Mouse (Mus musculus): Measurements from ENCODE around the gene Asf1a. TPM values are rescaled to one million over a fixed set of nuclear protein-coding genes. Genes with fewer than 3 reads are reported as not detected.

Gene Asf1a
- polyA plus RNA-seq (2012; fragmentation: generic; extraction: Trizol) = 10 to 100 TPM in 1 of 2 experiments, 1 to 10 TPM in 1; 3.4 to 16.1 TPM

DNA sequence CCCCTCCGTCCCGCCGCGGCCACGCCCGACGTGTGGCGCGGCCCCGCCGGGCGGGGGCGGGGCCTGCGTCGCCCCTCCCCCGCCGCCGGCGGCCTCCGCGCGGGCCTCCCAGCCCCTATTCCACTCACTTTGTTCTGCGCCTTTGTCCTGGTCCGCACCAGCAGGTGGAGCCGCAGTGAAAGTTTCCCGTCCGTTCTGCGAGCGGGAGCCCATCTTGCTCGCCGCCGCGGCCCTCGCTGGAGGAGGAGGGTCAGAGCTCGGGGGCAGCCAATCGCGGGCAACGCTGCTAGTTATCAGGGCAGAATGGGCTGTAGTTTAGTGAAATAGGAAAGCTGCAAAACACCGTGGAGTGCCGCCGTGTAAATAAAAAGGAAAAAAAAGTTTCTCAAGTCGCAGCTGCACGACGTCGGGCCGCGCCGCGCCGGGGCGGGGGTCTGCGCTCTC lies at the start of gene Asf1a:
Gene Asf1a (plus strand): TSS at position 81 of the 444 bp plus-strand sequence.

DNA sequence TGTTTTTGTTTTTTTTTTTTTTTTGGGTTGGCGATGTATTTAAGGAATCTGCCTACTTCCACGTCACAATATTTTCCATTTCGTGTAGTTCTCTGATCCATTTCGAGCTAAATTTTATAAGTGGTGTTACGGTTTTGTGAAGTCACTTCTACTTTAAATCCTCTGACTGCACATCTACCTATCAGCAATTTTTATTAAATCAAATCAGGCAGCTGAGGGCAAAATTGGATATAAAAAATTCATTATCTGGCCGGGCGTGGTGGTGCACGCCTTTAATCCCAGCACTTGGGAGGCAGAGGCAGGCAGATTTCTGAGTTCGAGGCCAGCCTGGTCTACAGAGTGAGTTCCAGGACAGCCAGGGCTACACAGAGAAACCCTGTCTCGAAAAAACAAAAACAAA lies 33.8 kb downstream of the Asf1a start, which contains the start of gene Mcm9:
Gene Mcm9 (minus strand): TSS at position 101 of the 400 bp plus-strand sequence.

Other genes with a start within 250 kb of the Asf1a start
- under 1 TPM; 0.04 to 0.45 TPM for gene Cep85l, start 216.8 kb upstream of the Asf1a start, polyA plus RNA-seq (2012; fragmentation: generic; extraction: Trizol)
- 1 to 10 TPM; 1.3 to 5.3 TPM for gene Mcm9, start 33.7 kb downstream of the Asf1a start, polyA plus RNA-seq (2012; fragmentation: generic; extraction: Trizol)
- not detected for gene Fam184a, start 154.4 kb downstream of the Asf1a start, polyA plus RNA-seq (2012; fragmentation: generic; extraction: Trizol)

All from C3H10T1/2 (cell line).